Mouse (Mus musculus) adrenal gland, postnatal 10 days (tissue): ENCODE measurements around the gene Rptor. TPM values are rescaled to one million over a fixed set of nuclear protein-coding genes. Genes with fewer than 3 reads are reported as not detected.
A peak's percentile ranks its signal among the peaks of the same experiment; 100 is the strongest.

Source experiments
- DNase-seq: peaks from one replicate; pipeline ENCODE4 v3.0.0; 2021; ENCODE audit warnings: mixed read lengths
- total RNA-seq, 2 experiments: library from RNA; stranded (reverse); gene quantifications; 2 replicates each; pipeline ENCODE4 v1.2.3; 2021

Rptor gene
- total RNA-seq, 2 experiments from 2014 or later, result 36.9 to 50.6 TPM

GRCm38 (mm10) chr11:119607464-119607863 lies 4.8 kb downstream of the Rptor start:
- no peak for DNase-seq

- DNase-seq, result no peak
These were observed 8.8 kb downstream of the Rptor start for GRCm38 (mm10) chr11:119611496-119611895.

GRCm38 (mm10) chr11:119612179-119612578 lies 9.5 kb downstream of the Rptor start:
- DNase-seq, result no peak

- DNase-seq, result no peak
These were observed 12.4 kb downstream of the Rptor start for GRCm38 (mm10) chr11:119615087-119615486.

- peak; percentile 73 for DNase-seq
These were observed 16.1 kb downstream of the Rptor start for GRCm38 (mm10) chr11:119618763-119619162.

- DNase-seq, result no peak
These were observed 18.6 kb downstream of the Rptor start for GRCm38 (mm10) chr11:119621266-119621665.

- peak; percentile 27 for DNase-seq
These were observed 21.1 kb downstream of the Rptor start for GRCm38 (mm10) chr11:119623800-119624199.

- no peak for DNase-seq
These were observed 21.7 kb downstream of the Rptor start for GRCm38 (mm10) chr11:119624401-119624800.

- DNase-seq, result no peak
These were observed 22.2 kb downstream of the Rptor start for GRCm38 (mm10) chr11:119624955-119625354.

GRCm38 (mm10) chr11:119625476-119625875 lies 22.8 kb downstream of the Rptor start:
- DNase-seq, result no peak

GRCm38 (mm10) chr11:119625943-119626342 lies 23.2 kb downstream of the Rptor start:
- DNase-seq, result no peak

- no peak for DNase-seq
These were observed 24.5 kb downstream of the Rptor start for GRCm38 (mm10) chr11:119627243-119627642.

- no peak for DNase-seq
These were observed 26.4 kb downstream of the Rptor start for GRCm38 (mm10) chr11:119629072-119629471.

- no peak for DNase-seq
These were observed 27.6 kb downstream of the Rptor start for GRCm38 (mm10) chr11:119630329-119630728.

- peak; percentile 41 for DNase-seq
These were observed 28.6 kb downstream of the Rptor start for GRCm38 (mm10) chr11:119631222-119631870.

- peak; percentile 18 for DNase-seq
These were observed 33.7 kb downstream of the Rptor start for GRCm38 (mm10) chr11:119636371-119636883.

- DNase-seq, result no peak
These were observed 34.8 kb downstream of the Rptor start for GRCm38 (mm10) chr11:119637519-119637918.

GRCm38 (mm10) chr11:119640491-119640890 lies 37.8 kb downstream of the Rptor start:
- DNase-seq, result peak; percentile 23

GRCm38 (mm10) chr11:119641831-119642381 lies 39.2 kb downstream of the Rptor start:
- no peak for DNase-seq

- no peak for DNase-seq
These were observed 40.6 kb downstream of the Rptor start for GRCm38 (mm10) chr11:119643347-119643746.

- no peak for DNase-seq
These were observed 41.4 kb downstream of the Rptor start for GRCm38 (mm10) chr11:119644140-119644539.

GRCm38 (mm10) chr11:119644612-119645379 lies 42.1 kb downstream of the Rptor start:
- no peak for DNase-seq

- no peak for DNase-seq
These were observed 47.8 kb downstream of the Rptor start for GRCm38 (mm10) chr11:119650456-119650855.
